Mouse (Mus musculus) limb, embryonic 10.5 days (tissue): ENCODE data around the gene Tmem151b. TPM values are rescaled to one million over a fixed set of nuclear protein-coding genes. Genes with fewer than 3 reads are reported as not detected.
A peak's percentile ranks its signal among the peaks of the same experiment; 100 is the strongest.

ENCODE experiments used
- DNase-seq: peaks from one replicate; pipeline ENCODE4 v3.0.0-alpha.2; 2017; ENCODE audit warnings: low spot score
- H3K27ac ChIP-seq: fragments of 300-500 bp; sonication (generic); 2 replicates; pipeline ENCODE4 v1.5.1; 2016; ENCODE audit warnings: mild to moderate bottlenecking
- H3K27me3 ChIP-seq: fragments of 300-500 bp; sonication (generic); 2 replicates; pipeline ENCODE4 v1.6.1; 2016; ENCODE audit warnings: low read depth, mild to moderate bottlenecking; ENCODE audit not compliant: poor library complexity, severe bottlenecking
- H3K36me3 ChIP-seq: fragments of 300-500 bp; sonication (generic); 2 replicates; pipeline ENCODE4 v1.6.1; 2016; ENCODE audit warnings: mild to moderate bottlenecking, moderate library complexity
- H3K4me1 ChIP-seq: fragments of 300-500 bp; sonication (generic); 2 replicates; pipeline ENCODE4 v1.6.1; 2016
- H3K4me3 ChIP-seq: fragments of 300-500 bp; sonication (generic); 2 replicates; pipeline ENCODE4 v1.5.1; 2016; ENCODE audit warnings: mild to moderate bottlenecking, moderate library complexity
- H3K9me3 ChIP-seq: fragments of 300-500 bp; sonication (generic); replicated peaks from 2 replicates; pipeline ENCODE4 v1.6.1; 2016; ENCODE audit warnings: mild to moderate bottlenecking
- WGBS: fragments of 180-500 bp; shearing (Covaris S2); methylation state at CpG from one replicate; pipeline ENCODE4 v1.1.7; 2016; 5-methylcytosine and 5-hydroxymethylcytosine counted together
- polyA plus RNA-seq: library from polyadenylated mRNA; unstranded; fragments of >200 nt; fragmentation: Nextera tagmentation; extraction: Ambion mirVana; gene quantifications from 2 replicates; pipeline ENCODE4 v1.2.1, GENCODE M21; 2016

Gene Tmem151b
- polyA plus RNA-seq, 1 experiment from 2014 or later = 6.8 TPM

- no peak for DNase-seq
Measured at GRCm38 (mm10) chr17:45579554-45579953, 30.1 kb upstream of the Tmem151b start.

GRCm38 (mm10) chr17:45578843-45579242, 29.4 kb upstream of the Tmem151b start:
- WGBS = 75% methylated on average over 7 of the region's 7 CpGs
- no peak overlapping the region for H3K4me3 ChIP-seq
- no peak overlapping the region for H3K27ac ChIP-seq
- H3K9me3 ChIP-seq = no peaks in the 10 kb centered on the region
- no peaks in the 10 kb centered on the region for H3K36me3 ChIP-seq
- no peaks in the 10 kb centered on the region for H3K27me3 ChIP-seq
- peaks cover 21% of the 10 kb centered on the region for H3K4me1 ChIP-seq
- DNase-seq = no peak

More at GRCm38 (mm10) chr17:45579554-45579953, 30.1 kb upstream of the Tmem151b start:
- WGBS = 81% methylated on average over 4 of the region's 4 CpGs
- Histone ChIP-seq H3K27ac (no peak overlapping the region), H3K27me3 (no peaks in the 10 kb centered on the region), H3K36me3 (no peaks in the 10 kb centered on the region), H3K9me3 (no peaks in the 10 kb centered on the region), H3K4me3 (no peak overlapping the region), H3K4me1 (peaks cover 21% of the 10 kb centered on the region)

- Histone ChIP-seq H3K4me1 (peaks cover 21% of the 10 kb centered on the region), H3K9me3 (no peaks in the 10 kb centered on the region), H3K36me3 (no peaks in the 10 kb centered on the region), H3K27me3 (no peaks in the 10 kb centered on the region), H3K27ac (no peak overlapping the region), H3K4me3 (no peak overlapping the region)
- 78% methylated on average over 5 of the region's 5 CpGs for WGBS
- DNase-seq = no peak
Measured at GRCm38 (mm10) chr17:45578242-45578641, 28.8 kb upstream of the Tmem151b start.

GRCm38 (mm10) chr17:45575123-45575897, 25.8 kb upstream of the Tmem151b start:
- peak overlapping the region; percentile 97 for H3K27ac ChIP-seq
- 91% methylated on average over 8 of the region's 8 CpGs for WGBS
- DNase-seq = no peak
- H3K36me3 ChIP-seq = peaks cover 23% of the 10 kb centered on the region
- H3K4me3 ChIP-seq = no peak overlapping the region
- H3K9me3 ChIP-seq = no peaks in the 10 kb centered on the region
- no peaks in the 10 kb centered on the region for H3K27me3 ChIP-seq
- H3K4me1 ChIP-seq = peaks cover 32% of the 10 kb centered on the region

GRCm38 (mm10) chr17:45574129-45574761, 24.8 kb upstream of the Tmem151b start:
- Histone ChIP-seq H3K4me1 (peaks cover 31% of the 10 kb centered on the region), H3K27ac (peak overlapping the region; percentile 97), H3K27me3 (no peaks in the 10 kb centered on the region), H3K4me3 (peak overlapping the region; percentile 77), H3K9me3 (no peaks in the 10 kb centered on the region), H3K36me3 (peaks cover 33% of the 10 kb centered on the region)
- peak; percentile 79 for DNase-seq
- 5% methylated on average over 17 of the region's 17 CpGs for WGBS

GRCm38 (mm10) chr17:45573780-45574123, 24.3 kb upstream of the Tmem151b start:
- Histone ChIP-seq H3K27me3 (no peaks in the 10 kb centered on the region), H3K4me1 (peaks cover 31% of the 10 kb centered on the region), H3K27ac (peak overlapping the region; percentile 97), H3K4me3 (peak overlapping the region; percentile 77), H3K9me3 (no peaks in the 10 kb centered on the region), H3K36me3 (peaks cover 38% of the 10 kb centered on the region)
- DNase-seq = peak; percentile 98
- under 1% methylated on average over 18 of the region's 18 CpGs for WGBS

GRCm38 (mm10) chr17:45573087-45573779, 23.8 kb upstream of the Tmem151b start, which contains the start of gene Hsp90ab1:
Hsp90ab1 (minus strand) TSS chr17:45573271.
- Histone ChIP-seq H3K4me1 (peaks cover 31% of the 10 kb centered on the region), H3K36me3 (peaks cover 44% of the 10 kb centered on the region), H3K4me3 (peak within 1 kb of the TSS; percentile 77), H3K27me3 (no peaks in the 10 kb centered on the region), H3K27ac (peak within 1 kb of the TSS; percentile 97), H3K9me3 (no peaks in the 10 kb centered on the region)
- under 1% methylated on average over 41 of the region's 41 CpGs for WGBS
- DNase-seq = peak; percentile 100

GRCm38 (mm10) chr17:45572103-45573086, 22.9 kb upstream of the Tmem151b start:
- Histone ChIP-seq H3K4me3 (peak overlapping the region; percentile 77), H3K9me3 (no peaks in the 10 kb centered on the region), H3K36me3 (peaks cover 52% of the 10 kb centered on the region), H3K4me1 (peaks cover 31% of the 10 kb centered on the region), H3K27ac (peak overlapping the region; percentile 97), H3K27me3 (no peaks in the 10 kb centered on the region)
- WGBS = under 1% methylated on average over 56 of the region's 57 CpGs
- peak; percentile 92 for DNase-seq

DNA sequence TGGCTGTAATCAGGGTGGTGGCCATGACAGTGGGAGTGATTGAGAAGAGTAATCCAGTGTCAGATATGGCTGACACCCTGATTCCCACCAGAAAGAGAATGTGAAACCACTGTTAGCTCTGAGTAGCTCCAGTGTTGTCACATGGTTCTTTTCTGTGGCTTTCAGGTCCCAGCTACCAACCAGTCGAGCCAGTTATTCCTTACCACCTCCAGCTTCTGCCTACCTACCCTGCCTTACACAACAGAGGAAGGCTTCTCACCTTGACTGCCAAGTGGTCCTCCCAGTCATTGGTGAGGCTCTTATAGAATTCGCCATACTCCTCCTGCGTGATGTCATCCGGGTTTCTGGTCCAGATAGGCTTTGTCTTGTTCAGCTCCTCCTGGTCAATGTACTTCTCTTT, 20.5 kb upstream of the Tmem151b start:
- peaks cover 41% of the 10 kb centered on the region for H3K4me1 ChIP-seq
- no peaks in the 10 kb centered on the region for H3K9me3 ChIP-seq
- H3K27me3 ChIP-seq = no peaks in the 10 kb centered on the region
- WGBS = 87% methylated on average over 4 of the region's 4 CpGs
- no peak overlapping the region for H3K27ac ChIP-seq
- no peak for DNase-seq
- peaks cover 76% of the 10 kb centered on the region for H3K36me3 ChIP-seq
- no peak overlapping the region for H3K4me3 ChIP-seq

- 88% methylated on average over 12 of the region's 12 CpGs for WGBS
- Histone ChIP-seq H3K4me1 (peaks cover 38% of the 10 kb centered on the region), H3K27ac (no peak overlapping the region), H3K27me3 (no peaks in the 10 kb centered on the region), H3K36me3 (peaks cover 76% of the 10 kb centered on the region), H3K4me3 (no peak overlapping the region), H3K9me3 (no peaks in the 10 kb centered on the region)
- no peak for DNase-seq
Measured at GRCm38 (mm10) chr17:45568990-45569389, 19.5 kb upstream of the Tmem151b start.

DNA sequence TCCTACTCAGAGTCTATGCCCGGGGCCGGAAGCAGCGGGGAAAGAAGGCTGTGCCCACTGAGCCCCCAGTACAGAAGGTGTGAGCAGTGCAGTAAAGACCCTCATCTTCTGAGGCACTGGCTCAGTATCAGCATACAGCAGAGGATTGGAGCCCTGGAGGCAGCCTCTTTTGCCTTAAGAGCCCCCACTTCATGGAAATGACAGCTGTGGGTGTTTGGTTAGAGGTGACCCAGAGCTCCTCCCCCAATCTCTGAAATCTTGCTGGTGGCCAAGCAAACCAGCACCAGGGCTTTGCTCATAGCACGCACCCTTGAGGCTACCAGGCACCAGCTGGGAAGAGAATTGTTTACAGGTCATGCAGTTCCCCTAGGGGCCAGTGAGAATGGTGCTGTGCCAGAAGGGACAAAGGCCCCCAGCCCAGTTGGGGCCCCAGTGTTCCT, 17.7 kb upstream of the Tmem151b start:
- 25% methylated on average over 4 of the region's 4 CpGs for WGBS
- Histone ChIP-seq H3K27ac (no peak overlapping the region), H3K27me3 (no peaks in the 10 kb centered on the region), H3K36me3 (peaks cover 72% of the 10 kb centered on the region), H3K4me1 (peaks cover 37% of the 10 kb centered on the region), H3K4me3 (peak overlapping the region; percentile 18; the same call in 1 of the 2 replicates), H3K9me3 (no peaks in the 10 kb centered on the region)
- no peak for DNase-seq
